Mouse (Mus musculus) megakaryocyte, embryonic 14.5 days (primary cell): Measurements from ENCODE around the gene Jmjd8.

Source experiments
- FLI1 ChIP-seq: IDR thresholded peaks from 2 replicates; pipeline ENCODE4 v1.6.1; 2012; ENCODE audit warnings: low read length, inconsistent platforms, mixed read lengths
- GATA1 ChIP-seq: IDR thresholded peaks from 3 replicates; pipeline ENCODE4 v1.6.1; 2012; ENCODE audit warnings: mixed read lengths, low read length, inconsistent platforms, borderline replicate concordance

DNA sequence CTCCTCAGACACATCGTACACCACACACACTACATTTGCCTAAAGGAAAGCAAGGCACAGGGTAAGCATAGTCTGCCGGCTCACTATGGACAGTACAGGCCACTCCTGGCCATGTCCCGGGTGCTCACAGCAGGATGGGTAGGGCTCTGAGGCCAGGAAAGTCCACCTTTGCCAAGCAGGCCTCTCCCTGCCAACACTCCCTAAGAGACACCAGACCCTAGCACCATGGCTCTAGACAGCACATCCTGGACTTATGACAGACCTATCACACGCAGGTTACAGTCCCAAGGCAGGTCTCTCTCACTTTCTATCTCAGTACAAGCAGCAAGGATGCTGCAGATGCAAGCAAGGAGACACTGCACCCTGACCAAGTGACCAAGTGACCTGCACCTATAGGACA, 14.5 kb downstream of the Jmjd8 start:
- TF ChIP-seq GATA1 (no peak), FLI1 (no peak)
